Mouse (Mus musculus) cerebellum, adult 2 months (tissue): ENCODE results near the gene Rnf34. TPM values are rescaled to one million over a fixed set of nuclear protein-coding genes. Genes with fewer than 3 reads are reported as not detected.

Experiments used
- DNase-seq, 2 experiments: peaks; one replicate each; pipeline ENCODE4 v3.0.0; 2021
- H3K27ac ChIP-seq: fragments of 200-500 bp; 2 replicates; pipeline ENCODE4 v1.5.1; 2012; ENCODE audit warnings: low read length, control low read depth, inconsistent platforms; ENCODE audit not compliant: insufficient read depth
- H3K27me3 ChIP-seq: fragments of 200-500 bp; 2 replicates; pipeline ENCODE4 v1.6.1; 2012; ENCODE audit warnings: inconsistent platforms, mild to moderate bottlenecking, low read length, moderate library complexity; ENCODE audit not compliant: control insufficient read depth, insufficient read depth
- H3K4me1 ChIP-seq: fragments of 200-500 bp; 2 replicates; pipeline ENCODE4 v1.6.1; 2011; ENCODE audit warnings: low read length; ENCODE audit not compliant: control insufficient read depth, insufficient read depth
- H3K4me3 ChIP-seq: fragments of 200-500 bp; replicated peaks from 2 replicates; pipeline ENCODE3; 2011; ENCODE audit warnings: mild to moderate bottlenecking, low read depth, low read length, control low read depth; ENCODE audit not compliant: insufficient read depth
- CTCF ChIP-seq: fragments of 200-500 bp; IDR thresholded peaks from 2 replicates; pipeline ENCODE4 v1.5.1; 2011; ENCODE audit warnings: low read depth, mild to moderate bottlenecking, control low read depth, low read length, moderate library complexity, borderline replicate concordance; ENCODE audit not compliant: insufficient read depth
- POLR2A ChIP-seq: fragments of 200-500 bp; IDR thresholded peaks from 2 replicates; pipeline ENCODE4 v1.6.1; 2011; ENCODE audit warnings: low read length, control low read depth, borderline replicate concordance; ENCODE audit not compliant: insufficient read depth
- WGBS: fragments of 180-500 bp; shearing (Covaris S2); methylation state at CpG from one replicate; pipeline ENCODE4 v1.1.7; 2018; 5-methylcytosine and 5-hydroxymethylcytosine counted together
- polyA plus RNA-seq: library from polyadenylated mRNA; depleted of rRNA; stranded (reverse); fragments of >200 nt; gene quantifications from 2 replicates; pipeline ENCODE4 v1.2.3, GENCODE M21; 2012; rRNA removed

Rnf34 gene
- polyA plus RNA-seq, 1 experiment, result 44.8 TPM

GRCm38 (mm10) chr5:122903165-122903564, 53.3 kb downstream of the Rnf34 start:
- 66% methylated on average over 5 of the region's 5 CpGs for WGBS
- H3K27ac ChIP-seq, result no peak overlapping the region
- H3K27me3 ChIP-seq, result no peaks in the 10 kb centered on the region
- no peak for DNase-seq
- TF ChIP-seq POLR2A (no peak), CTCF (no peak)
- no peak overlapping the region for H3K4me3 ChIP-seq
- H3K4me1 ChIP-seq, result peaks cover 2% of the 10 kb centered on the region; the same call in 1 of the 2 replicates

GRCm38 (mm10) chr5:122907182-122907581, 57.3 kb downstream of the Rnf34 start:
- no peak overlapping the region for H3K4me3 ChIP-seq
- DNase-seq, result no peak
- no peaks in the 10 kb centered on the region for H3K4me1 ChIP-seq
- TF ChIP-seq CTCF, result no peak
- TF ChIP-seq POLR2A, result no peak
- H3K27ac ChIP-seq, result no peak overlapping the region
- WGBS, result 89% methylated on average over 1 of the region's 1 CpGs
- no peaks in the 10 kb centered on the region for H3K27me3 ChIP-seq

- Histone ChIP-seq H3K27ac (no peak overlapping the region), H3K4me3 (no peak overlapping the region), H3K4me1 (no peaks in the 10 kb centered on the region), H3K27me3 (no peaks in the 10 kb centered on the region)
- DNase-seq, result no peak
- TF ChIP-seq POLR2A, result no peak
- TF ChIP-seq CTCF, result peak; percentile 22; the same call in 1 of the 2 replicates
- 90% methylated on average over 2 of the region's 2 CpGs for WGBS
Measured at GRCm38 (mm10) chr5:122908001-122908400, 58.2 kb downstream of the Rnf34 start.

DNA sequence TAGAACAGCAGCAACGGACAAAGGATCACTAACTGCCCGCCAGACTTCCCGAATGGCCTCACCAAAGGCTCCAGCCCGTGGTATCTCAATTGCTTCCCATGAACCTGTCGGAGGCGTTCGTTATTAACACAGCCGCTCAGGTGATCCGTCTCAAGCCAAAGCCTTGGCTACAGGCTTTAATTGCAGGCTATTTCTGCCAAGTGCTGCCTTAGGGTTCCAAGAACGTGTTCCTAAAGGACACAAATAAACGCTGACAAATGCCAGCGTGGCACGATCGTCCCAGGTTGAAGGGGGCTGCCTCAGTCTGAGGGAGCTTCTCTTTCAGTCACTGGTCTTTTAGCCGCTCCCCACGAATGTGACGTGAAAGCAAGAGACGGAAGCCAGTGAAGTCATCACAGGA, 59.6 kb downstream of the Rnf34 start:
- Histone ChIP-seq H3K27me3 (no peaks in the 10 kb centered on the region), H3K27ac (0 out of 2 replicates have a peak overlapping the region, but pooled peaks have one; percentile 19), H3K4me3 (peak overlapping the region; percentile 39), H3K4me1 (no peaks in the 10 kb centered on the region)
- peak; percentile 49 to 65 for DNase-seq
- WGBS, result 13% methylated on average over 18 of the region's 18 CpGs
- no peak for TF ChIP-seq CTCF
- no peak for TF ChIP-seq POLR2A

GRCm38 (mm10) chr5:122912863-122913262, 63.0 kb downstream of the Rnf34 start:
- TF ChIP-seq CTCF (peak; percentile 17; the same call in 1 of the 2 replicates), POLR2A (no peak)
- WGBS, result 94% methylated on average over 4 of the region's 4 CpGs

GRCm38 (mm10) chr5:122916147-122916546, 66.3 kb downstream of the Rnf34 start:
- H3K27me3 ChIP-seq, result no peaks in the 10 kb centered on the region
- no peak for DNase-seq
- TF ChIP-seq CTCF (no peak), POLR2A (no peak)
- 90% methylated on average over 6 of the region's 6 CpGs for WGBS
- no peak overlapping the region for H3K27ac ChIP-seq
- H3K4me3 ChIP-seq, result no peak overlapping the region
- no peaks in the 10 kb centered on the region for H3K4me1 ChIP-seq

More at GRCm38 (mm10) chr5:122912863-122913262, 63.0 kb downstream of the Rnf34 start:
- H3K4me1 ChIP-seq, result no peaks in the 10 kb centered on the region
- DNase-seq, result no peak
- H3K27me3 ChIP-seq, result no peaks in the 10 kb centered on the region
- no peak overlapping the region for H3K27ac ChIP-seq
- no peak overlapping the region for H3K4me3 ChIP-seq

- Histone ChIP-seq H3K27me3 (no peaks in the 10 kb centered on the region), H3K4me3 (no peak overlapping the region), H3K27ac (no peak overlapping the region), H3K4me1 (no peaks in the 10 kb centered on the region)
- WGBS, result 78% methylated on average over 7 of the region's 7 CpGs
- TF ChIP-seq CTCF, result no peak
- no peak for TF ChIP-seq POLR2A
- DNase-seq, result no peak
Measured at GRCm38 (mm10) chr5:122917982-122918711, 68.3 kb downstream of the Rnf34 start.

GRCm38 (mm10) chr5:122920557-122920956, 70.7 kb downstream of the Rnf34 start:
- Histone ChIP-seq H3K4me3 (no peak overlapping the region), H3K4me1 (no peaks in the 10 kb centered on the region), H3K27me3 (no peaks in the 10 kb centered on the region), H3K27ac (no peak overlapping the region)
- WGBS, result 87% methylated on average over 5 of the region's 5 CpGs
- DNase-seq, result no peak
- no peak for TF ChIP-seq POLR2A
- TF ChIP-seq CTCF, result no peak

Other genes with a start within 250 kb of the Rnf34 start
- gene Ift81, start 235.5 kb upstream of the Rnf34 start, polyA plus RNA-seq, result 20.4 and 22.3 TPM in 2 replicates
- 13.5 and 16.8 TPM in 2 replicates for gene P2rx7, start 206.1 kb upstream of the Rnf34 start, polyA plus RNA-seq
- 42.0 and 48.3 TPM in 2 replicates for gene P2rx4, start 142.5 kb upstream of the Rnf34 start, polyA plus RNA-seq
- gene Camkk2, start 70.6 kb upstream of the Rnf34 start, polyA plus RNA-seq, result 212 and 243 TPM in 2 replicates
- 325 and 326 TPM in 2 replicates for gene Anapc5, start 28.7 kb upstream of the Rnf34 start, polyA plus RNA-seq
- 27.5 and 29.4 TPM in 2 replicates for gene Kdm2b, start 139.8 kb downstream of the Rnf34 start, polyA plus RNA-seq
- 20.7 and 21.4 TPM in 2 replicates for gene Orai1, start 165.0 kb downstream of the Rnf34 start, polyA plus RNA-seq
- gene Morn3, start 197.0 kb downstream of the Rnf34 start, polyA plus RNA-seq, result 0.23 and 0.73 TPM in 2 replicates
- gene Tmem120b, start 218.4 kb downstream of the Rnf34 start, polyA plus RNA-seq, result 21.8 and 25.3 TPM in 2 replicates